Comparison of ENCODE assay signal across 15 mouse cellular contexts in genomic region chr3:87943586-87943985, GRCm38 (mm10). TPM values are rescaled to one million over a fixed set of nuclear protein-coding genes. Genes with fewer than 3 reads are reported as not detected.
"Had no signal": no experiment of that assay in that cellular context is flagged by ENCODE, and none has a peak within 500 bp of the region (broad histone marks: within the 10 kb centered on the region; RNA-seq: fewer than 3 reads in every experiment).

No protein-coding gene starts in this region.

- H3K4me3 ChIP-seq: layer of hippocampus, adult 2 months; limb, embryonic 12.5 days; midbrain, embryonic 15.5 days; neural tube, embryonic 13.5 days; stomach, embryonic 15.5 days had no signal

- H3K27ac ChIP-seq: kidney, postnatal 0 days; layer of hippocampus, adult 2 months; liver, embryonic 14.5 days; midbrain, embryonic 15.5 days; neural tube, embryonic 13.5 days; stomach, embryonic 15.5 days had no signal

- H3K9me3 ChIP-seq: limb, embryonic 12.5 days; midbrain, embryonic 15.5 days; neural tube, embryonic 13.5 days; stomach, embryonic 15.5 days had no signal

- ATAC-seq: intestine, postnatal 0 days; midbrain, embryonic 15.5 days had no signal

- H3K9ac ChIP-seq: liver, embryonic 14.5 days; midbrain, embryonic 15.5 days; neural tube, embryonic 13.5 days; stomach, embryonic 15.5 days had no signal

- H3K4me2 ChIP-seq: limb, embryonic 12.5 days; midbrain, embryonic 15.5 days; neural tube, embryonic 13.5 days; stomach, embryonic 15.5 days had no signal

- DNase-seq: kidney, adult 9 months; kidney, postnatal 4 days; lung, adult 18-20 months; right cerebral cortex, postnatal 14 days; thymus, postnatal 36 days had no signal

- H3K27me3 ChIP-seq: limb, embryonic 12.5 days; midbrain, embryonic 15.5 days; neural tube, embryonic 13.5 days had no signal

RNA-seq across cellular contexts. Expression of gene Crabp2, which starts 4.9 kb away (rescaled TPM):
- total RNA-seq: liver, adult 2 months; monocyte, adult 5-6 weeks had no signal
- polyA plus RNA-seq: liver, adult 2 months had no signal
